Mouse (Mus musculus): Measurements from ENCODE around the gene Mtss1l.
"Not testable (repeated sequence)": the region's sequence is repeated elsewhere in the genome, so short reads cannot be mapped to it uniquely, and the experiment has no call there.

Mtss1l gene

GRCm38 (mm10) chr8:110776335-110776734 lies 55.1 kb downstream of the Mtss1l start:
- DNase-seq (ENCODE audit: low spot score): no peak

- no peak for DNase-seq (ENCODE audit: low spot score)
These were observed 58.8 kb downstream of the Mtss1l start for GRCm38 (mm10) chr8:110779924-110780718.

- DNase-seq (ENCODE audit: low spot score): no peak
These were observed 64.1 kb downstream of the Mtss1l start for GRCm38 (mm10) chr8:110785366-110785765.

GRCm38 (mm10) chr8:110786501-110786900 lies 65.2 kb downstream of the Mtss1l start:
- DNase-seq (ENCODE audit: low spot score): not testable (repeated sequence)

- DNase-seq (ENCODE audit: low spot score): no peak
These were observed 65.7 kb downstream of the Mtss1l start for GRCm38 (mm10) chr8:110786934-110787333.

GRCm38 (mm10) chr8:110787411-110787954 lies 66.2 kb downstream of the Mtss1l start:
- DNase-seq (ENCODE audit: low spot score): no peak

GRCm38 (mm10) chr8:110788981-110789380 lies 67.7 kb downstream of the Mtss1l start:
- no peak for DNase-seq (ENCODE audit: low spot score)

- no peak for DNase-seq (ENCODE audit: low spot score)
These were observed 68.3 kb downstream of the Mtss1l start for GRCm38 (mm10) chr8:110789571-110789970.

- DNase-seq (ENCODE audit: low spot score): no peak
These were observed 69.0 kb downstream of the Mtss1l start for GRCm38 (mm10) chr8:110790270-110790669.
